Comparison of ENCODE assay signal across 8 mouse cellular contexts in genomic region chr4:47820562-47820961, GRCm38 (mm10).
"Had no signal": no experiment of that assay in that cellular context is flagged by ENCODE, and none has a peak within 500 bp of the region (broad histone marks: within the 10 kb centered on the region; RNA-seq: fewer than 3 reads in every experiment).

No protein-coding gene starts in this region.

- DNase-seq: kidney, adult 18-20 months; kidney, postnatal 10 days; kidney, postnatal 4 days; liver; lung, adult 18-20 months; thymus, adult 18-20 months; thymus, postnatal 14 days had no signal

- ATAC-seq: midbrain, embryonic 13.5 days had no signal
